Mouse (Mus musculus): Measurements from ENCODE around the gene Fank1.

DNA sequence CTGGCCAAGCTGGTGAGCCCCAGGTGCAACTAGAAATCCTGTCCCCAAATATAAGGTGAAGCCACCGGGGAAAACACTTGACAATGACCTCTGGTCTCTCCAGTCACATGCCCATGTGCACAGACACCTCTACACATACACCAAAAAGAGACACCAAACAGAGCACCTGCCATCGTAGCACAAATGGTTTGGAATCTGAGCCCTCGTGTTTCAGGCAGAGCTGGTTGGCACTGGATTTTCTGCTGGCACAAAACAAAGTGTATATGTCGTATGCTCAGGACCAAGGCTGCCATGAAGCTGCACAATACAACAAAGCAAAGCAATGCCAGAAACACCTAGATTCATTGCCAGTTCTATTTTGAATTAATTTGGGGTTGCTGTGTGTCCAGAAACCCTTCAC lies 8.6 kb upstream of the Fank1 start:
- TF ChIP-seq CTCF (IDR thresholded peaks at IDR 0.05; ENCODE audit: control insufficient read depth, insufficient read depth, low read length) (no peak), POLR2A (IDR thresholded peaks at IDR 0.05; ENCODE audit: borderline replicate concordance, control insufficient read depth, low read depth, low read length) (no peak)

Measured in bone marrow, adult 2 months (tissue).